Mouse (Mus musculus): ENCODE measurements around the gene Snx18. TPM values are rescaled to one million over a fixed set of nuclear protein-coding genes. Genes with fewer than 3 reads are reported as not detected.
A peak's percentile ranks its signal among the peaks of the same experiment; 100 is the strongest.

Snx18 gene
- polyA plus RNA-seq, 1 experiment from 2014 or later, result 9.9 TPM

GRCm38 (mm10) chr13:113614635-113615545 lies 3.5 kb downstream of the Snx18 start:
- Histone ChIP-seq H3K36me3 (no peaks in the 10 kb centered on the region), H3K9ac (replicated peaks) (peak overlapping the region; percentile 88), H3K4me3 (replicated peaks) (peak overlapping the region; percentile 87), H3K27ac (replicated peaks) (no peak overlapping the region; the same call in 1 of the 2 replicates), H3K27me3 (replicated peaks) (no peaks in the 10 kb centered on the region), H3K4me2 (peak overlapping the region; percentile 82), H3K4me1 (peaks cover 66% of the 10 kb centered on the region), H3K9me3 (replicated peaks) (no peaks in the 10 kb centered on the region)
- ATAC-seq (ENCODE audit: low FRiP score), result no peak
- WGBS, result 24% methylated on average over 24 of the region's 24 CpGs

GRCm38 (mm10) chr13:113613882-113614281 lies 4.5 kb downstream of the Snx18 start:
- Histone ChIP-seq H3K9ac (replicated peaks) (no peak overlapping the region), H3K4me3 (replicated peaks) (peak overlapping the region; percentile 21), H3K4me2 (peak overlapping the region; percentile 82), H3K9me3 (replicated peaks) (no peaks in the 10 kb centered on the region), H3K4me1 (peaks cover 70% of the 10 kb centered on the region), H3K36me3 (no peaks in the 10 kb centered on the region), H3K27ac (replicated peaks) (no peak overlapping the region), H3K27me3 (replicated peaks) (no peaks in the 10 kb centered on the region)
- no peak for ATAC-seq (ENCODE audit: low FRiP score)
- 28% methylated on average over 10 of the region's 10 CpGs for WGBS

GRCm38 (mm10) chr13:113613341-113613740 lies 5.0 kb downstream of the Snx18 start:
- peaks cover 75% of the 10 kb centered on the region for H3K4me1 ChIP-seq
- H3K9me3 ChIP-seq (replicated peaks), result no peaks in the 10 kb centered on the region
- no peaks in the 10 kb centered on the region for H3K27me3 ChIP-seq (replicated peaks)
- peak overlapping the region; percentile 82 for H3K4me2 ChIP-seq
- H3K27ac ChIP-seq (replicated peaks), result peak overlapping the region; percentile 39; the same call in 1 of the 2 replicates
- ATAC-seq (ENCODE audit: low FRiP score), result no peak
- WGBS, result 16% methylated on average over 12 of the region's 12 CpGs
- H3K4me3 ChIP-seq (replicated peaks), result peak overlapping the region; percentile 21
- no peaks in the 10 kb centered on the region for H3K36me3 ChIP-seq
- no peak overlapping the region; the same call in 1 of the 2 replicates for H3K9ac ChIP-seq (replicated peaks)

GRCm38 (mm10) chr13:113612141-113612950 lies 6.0 kb downstream of the Snx18 start:
- peak overlapping the region; percentile 82 for H3K4me2 ChIP-seq
- H3K4me1 ChIP-seq, result peaks cover 81% of the 10 kb centered on the region
- no peak overlapping the region for H3K27ac ChIP-seq (replicated peaks)
- H3K9ac ChIP-seq (replicated peaks), result no peak overlapping the region; the same call in 1 of the 2 replicates
- no peaks in the 10 kb centered on the region for H3K27me3 ChIP-seq (replicated peaks)
- 76% methylated on average over 24 of the region's 24 CpGs for WGBS
- no peaks in the 10 kb centered on the region for H3K9me3 ChIP-seq (replicated peaks)
- peak overlapping the region; percentile 21; the same call in 1 of the 2 replicates for H3K4me3 ChIP-seq (replicated peaks)
- ATAC-seq (ENCODE audit: low FRiP score), result no peak
- no peaks in the 10 kb centered on the region for H3K36me3 ChIP-seq

- H3K27me3 ChIP-seq (replicated peaks), result no peaks in the 10 kb centered on the region
- H3K4me3 ChIP-seq (replicated peaks), result no peak overlapping the region
- peaks cover 70% of the 10 kb centered on the region for H3K4me1 ChIP-seq
- no peak overlapping the region for H3K4me2 ChIP-seq
- H3K36me3 ChIP-seq, result no peaks in the 10 kb centered on the region
- no peak overlapping the region for H3K9ac ChIP-seq (replicated peaks)
- no peaks in the 10 kb centered on the region for H3K9me3 ChIP-seq (replicated peaks)
- H3K27ac ChIP-seq (replicated peaks), result no peak overlapping the region
- WGBS, result 55% methylated on average over 13 of the region's 13 CpGs
- no peak for ATAC-seq (ENCODE audit: low FRiP score)
These were observed 7.4 kb downstream of the Snx18 start for GRCm38 (mm10) chr13:113610732-113611500.

- Histone ChIP-seq H3K4me2 (no peak overlapping the region), H3K36me3 (no peaks in the 10 kb centered on the region), H3K4me1 (peaks cover 69% of the 10 kb centered on the region), H3K27me3 (replicated peaks) (no peaks in the 10 kb centered on the region), H3K27ac (replicated peaks) (no peak overlapping the region), H3K4me3 (replicated peaks) (no peak overlapping the region), H3K9me3 (replicated peaks) (no peaks in the 10 kb centered on the region), H3K9ac (replicated peaks) (no peak overlapping the region)
- ATAC-seq (ENCODE audit: low FRiP score), result no peak
- 88% methylated on average over 3 of the region's 3 CpGs for WGBS
These were observed 8.9 kb downstream of the Snx18 start for GRCm38 (mm10) chr13:113609429-113609828.

- Histone ChIP-seq H3K4me2 (no peak overlapping the region), H3K27ac (replicated peaks) (no peak overlapping the region), H3K4me3 (replicated peaks) (no peak overlapping the region), H3K27me3 (replicated peaks) (no peaks in the 10 kb centered on the region), H3K4me1 (peaks cover 63% of the 10 kb centered on the region), H3K9me3 (replicated peaks) (no peaks in the 10 kb centered on the region), H3K36me3 (no peaks in the 10 kb centered on the region), H3K9ac (replicated peaks) (no peak overlapping the region)
- no peak for ATAC-seq (ENCODE audit: low FRiP score)
- WGBS, result 72% methylated on average over 4 of the region's 4 CpGs
These were observed 10.5 kb downstream of the Snx18 start for GRCm38 (mm10) chr13:113607821-113608220.

- Histone ChIP-seq H3K9ac (replicated peaks) (no peak overlapping the region), H3K4me2 (no peak overlapping the region), H3K36me3 (no peaks in the 10 kb centered on the region), H3K9me3 (replicated peaks) (no peaks in the 10 kb centered on the region), H3K27me3 (replicated peaks) (no peaks in the 10 kb centered on the region), H3K27ac (replicated peaks) (no peak overlapping the region), H3K4me3 (replicated peaks) (no peak overlapping the region), H3K4me1 (peaks cover 59% of the 10 kb centered on the region)
- 93% methylated on average over 7 of the region's 7 CpGs for WGBS
- no peak for ATAC-seq (ENCODE audit: low FRiP score)
These were observed 11.0 kb downstream of the Snx18 start for GRCm38 (mm10) chr13:113607371-113607770.

- H3K4me1 ChIP-seq, result peaks cover 54% of the 10 kb centered on the region
- no peak overlapping the region for H3K4me3 ChIP-seq (replicated peaks)
- H3K36me3 ChIP-seq, result no peaks in the 10 kb centered on the region
- no peak for ATAC-seq (ENCODE audit: low FRiP score)
- H3K27ac ChIP-seq (replicated peaks), result no peak overlapping the region
- no peak overlapping the region for H3K9ac ChIP-seq (replicated peaks)
- no peak overlapping the region for H3K4me2 ChIP-seq
- 92% methylated on average over 18 of the region's 18 CpGs for WGBS
- H3K27me3 ChIP-seq (replicated peaks), result no peaks in the 10 kb centered on the region
- H3K9me3 ChIP-seq (replicated peaks), result no peaks in the 10 kb centered on the region
These were observed 11.5 kb downstream of the Snx18 start for GRCm38 (mm10) chr13:113606741-113607358.

GRCm38 (mm10) chr13:113606131-113606530 lies 12.2 kb downstream of the Snx18 start:
- Histone ChIP-seq H3K9ac (replicated peaks) (no peak overlapping the region), H3K27ac (replicated peaks) (no peak overlapping the region), H3K27me3 (replicated peaks) (no peaks in the 10 kb centered on the region), H3K9me3 (replicated peaks) (no peaks in the 10 kb centered on the region), H3K36me3 (no peaks in the 10 kb centered on the region), H3K4me2 (no peak overlapping the region), H3K4me3 (replicated peaks) (no peak overlapping the region), H3K4me1 (peaks cover 48% of the 10 kb centered on the region)
- 88% methylated on average over 14 of the region's 14 CpGs for WGBS
- no peak for ATAC-seq (ENCODE audit: low FRiP score)

GRCm38 (mm10) chr13:113605693-113606092 lies 12.7 kb downstream of the Snx18 start:
- ATAC-seq (ENCODE audit: low FRiP score), result no peak
- no peaks in the 10 kb centered on the region for H3K36me3 ChIP-seq
- H3K4me3 ChIP-seq (replicated peaks), result no peak overlapping the region
- no peaks in the 10 kb centered on the region for H3K27me3 ChIP-seq (replicated peaks)
- no peak overlapping the region for H3K4me2 ChIP-seq
- H3K4me1 ChIP-seq, result peaks cover 45% of the 10 kb centered on the region
- no peaks in the 10 kb centered on the region for H3K9me3 ChIP-seq (replicated peaks)
- H3K9ac ChIP-seq (replicated peaks), result no peak overlapping the region
- no peak overlapping the region for H3K27ac ChIP-seq (replicated peaks)
- 94% methylated on average over 10 of the region's 10 CpGs for WGBS

Measured in neural tube, embryonic 15.5 days (tissue).